Mouse (Mus musculus): ENCODE results near the gene Phactr4.

GRCm38 (mm10) chr4:132415966-132416365 is 6.3 kb downstream of the Phactr4 start:
- no peak for TF ChIP-seq POLR2A (IDR thresholded peaks at IDR 0.05; ENCODE audit: insufficient read depth, low read depth, low read length)
- no peak for TF ChIP-seq CTCF (IDR thresholded peaks at IDR 0.05)
